Mouse (Mus musculus) olfactory bulb, adult 2 months (tissue): Measurements from ENCODE around the gene Hivep1. TPM values are rescaled to one million over a fixed set of nuclear protein-coding genes. Genes with fewer than 3 reads are reported as not detected.
A peak's percentile ranks its signal among the peaks of the same experiment; 100 is the strongest.

Source experiments
- H3K27ac ChIP-seq: fragments of 200-500 bp; 2 replicates; pipeline ENCODE4 v1.5.1; 2012; ENCODE audit warnings: low read depth, low read length; ENCODE audit not compliant: insufficient read depth
- H3K4me1 ChIP-seq: fragments of 200-500 bp; 2 replicates; pipeline ENCODE4 v1.6.1; 2012; ENCODE audit warnings: low read length; ENCODE audit not compliant: control insufficient read depth, insufficient read depth
- H3K4me3 ChIP-seq: fragments of 200-500 bp; 2 replicates; pipeline ENCODE4 v1.5.1; 2012; ENCODE audit warnings: mild to moderate bottlenecking, low read depth, low read length, moderate library complexity; ENCODE audit not compliant: insufficient read depth
- CTCF ChIP-seq: fragments of 200-500 bp; IDR thresholded peaks from 2 replicates; pipeline ENCODE4 v1.5.1; 2012; ENCODE audit warnings: low read depth, mild to moderate bottlenecking, low read length, moderate library complexity; ENCODE audit not compliant: insufficient read depth
- POLR2A ChIP-seq: fragments of 200-500 bp; IDR thresholded peaks from 2 replicates; pipeline ENCODE4 v1.6.1; 2012; ENCODE audit warnings: mild to moderate bottlenecking, low read depth, low read length, moderate library complexity; ENCODE audit not compliant: insufficient read depth
- WGBS: fragments of 180-500 bp; shearing (Covaris S2); methylation state at CpG from one replicate; pipeline ENCODE4 v1.1.7; 2018; 5-methylcytosine and 5-hydroxymethylcytosine counted together
- polyA plus RNA-seq: library from polyadenylated mRNA; stranded (reverse); fragments of >200 nt; gene quantifications from 2 replicates; pipeline ENCODE4 v1.2.4, GENCODE M21; 2012; ENCODE audit warnings: low replicate concordance; ENCODE audit not compliant: missing spikeins, insufficient read depth, insufficient read length

Gene Hivep1
- polyA plus RNA-seq, 1 experiment = not detected

DNA sequence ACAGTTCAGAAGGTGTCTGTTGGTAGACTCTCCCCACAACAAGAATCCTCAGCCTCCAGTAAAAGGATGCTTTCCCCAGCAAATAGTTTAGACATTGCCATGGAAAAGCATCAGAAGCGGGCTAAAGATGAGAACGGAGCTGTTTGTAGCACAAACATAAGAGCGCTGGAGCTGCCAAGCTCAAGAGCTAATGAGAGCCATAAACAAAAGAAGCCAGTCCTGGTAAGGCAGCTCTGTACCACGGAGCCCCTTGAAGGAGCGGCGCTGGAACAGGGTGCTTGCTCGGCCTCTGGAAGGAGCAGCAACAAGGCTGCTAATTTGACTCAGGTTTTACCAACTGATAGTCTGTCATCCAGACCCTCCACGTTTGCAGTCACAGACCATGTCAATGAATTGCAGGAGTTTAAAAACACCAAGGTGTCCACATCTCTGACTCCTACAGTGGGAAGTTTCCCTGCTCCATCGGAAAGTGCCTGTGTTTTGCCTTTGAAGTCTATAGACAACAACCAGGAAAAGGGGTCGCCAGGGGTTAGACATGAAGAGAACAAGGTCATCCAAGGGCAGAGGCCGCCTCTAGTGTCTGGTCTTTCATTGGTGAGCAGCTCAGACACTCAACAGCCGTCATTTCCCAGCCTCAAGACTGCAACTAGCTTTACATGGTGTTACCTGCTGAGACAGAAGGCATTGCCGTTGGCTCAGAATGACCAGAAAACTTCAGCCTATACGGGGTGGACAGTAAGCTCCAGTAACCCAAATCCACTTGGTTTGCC lies 107.8 kb downstream of the Hivep1 start:
- Histone ChIP-seq H3K4me1 (peaks cover 21% of the 10 kb centered on the region), H3K4me3 (no peak overlapping the region), H3K27ac (no peak overlapping the region)
- TF ChIP-seq CTCF (no peak), POLR2A (no peak)
- whole genome bisulfite sequencing = 72% methylated on average over 14 of the region's 14 CpGs

DNA sequence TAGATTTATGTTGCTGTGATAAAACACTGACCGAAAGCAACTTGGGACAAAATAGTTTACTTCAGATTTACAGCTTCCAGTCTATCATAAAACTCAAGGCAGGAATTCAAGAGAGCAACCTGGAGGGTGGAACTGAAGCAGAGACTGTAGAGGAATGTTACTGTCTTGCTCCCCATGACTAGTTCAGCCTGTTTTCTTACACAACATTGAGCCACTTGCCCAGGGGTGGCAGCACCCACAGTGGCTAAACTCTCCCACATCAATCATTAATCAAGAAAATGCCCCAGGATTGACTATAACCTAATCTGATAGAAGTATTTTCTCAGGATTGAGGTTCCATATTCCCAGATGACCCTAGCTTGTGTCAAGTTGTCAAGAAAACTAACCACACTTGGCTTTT lies 119.0 kb downstream of the Hivep1 start:
- Histone ChIP-seq H3K27ac (no peak overlapping the region), H3K4me3 (no peak overlapping the region), H3K4me1 (peaks cover 7% of the 10 kb centered on the region; the same call in 1 of the 2 replicates)
- TF ChIP-seq CTCF (no peak), POLR2A (no peak)
- 100% methylated on average over 1 of the region's 1 CpGs for WGBS

DNA sequence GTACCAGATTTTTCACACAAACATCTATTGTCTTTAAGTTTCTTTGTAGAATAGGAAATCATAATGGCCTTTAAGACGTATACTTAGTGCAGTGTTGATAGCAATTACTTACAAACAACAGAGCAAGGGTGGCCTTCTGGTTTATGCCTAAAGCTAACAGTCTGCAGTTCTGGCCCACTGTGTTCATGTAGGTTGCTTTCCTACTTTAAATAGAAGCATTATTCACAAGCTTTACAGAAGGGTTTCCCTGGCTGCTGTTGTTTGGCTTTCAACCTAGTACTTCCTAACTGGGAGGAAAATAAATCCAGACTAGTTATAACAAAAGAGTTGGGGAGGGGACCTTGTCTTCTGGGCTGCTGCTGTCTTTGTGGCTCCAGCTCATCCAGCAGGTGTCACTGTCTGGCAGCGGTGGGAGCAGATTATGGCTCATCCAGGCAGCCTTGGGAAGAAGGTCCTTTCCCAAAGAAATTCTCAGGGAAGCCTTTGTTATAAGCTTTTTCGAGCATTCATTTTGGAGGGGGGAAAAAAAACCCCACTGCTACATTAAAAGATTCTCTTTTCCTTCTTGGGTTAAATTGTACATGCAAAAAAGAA lies 123.1 kb downstream of the Hivep1 start:
- Histone ChIP-seq H3K4me3 (no peak overlapping the region), H3K4me1 (peaks cover 7% of the 10 kb centered on the region; the same call in 1 of the 2 replicates), H3K27ac (no peak overlapping the region)
- TF ChIP-seq POLR2A (no peak), CTCF (0 out of 2 replicates have a peak, but pooled peaks have one; percentile 26)
- 18% methylated on average over 3 of the region's 3 CpGs for WGBS

DNA sequence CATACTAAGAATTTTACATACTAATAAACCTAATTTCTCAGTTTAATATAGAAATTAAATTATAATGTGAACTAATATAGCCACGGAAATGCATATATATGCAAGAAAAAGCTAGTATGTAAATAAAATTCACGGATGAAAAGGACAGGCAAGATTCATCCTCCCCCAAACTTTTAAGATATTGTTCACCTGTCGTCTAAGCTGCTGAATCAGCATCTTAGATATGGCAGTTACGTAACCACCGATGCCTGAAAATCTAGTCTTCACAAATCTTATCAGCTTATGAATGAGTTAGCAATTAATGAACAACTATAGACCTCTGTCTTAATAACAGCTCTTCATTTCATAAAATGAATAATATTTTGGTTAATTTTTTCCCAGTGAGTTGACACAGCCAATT lies 130.8 kb downstream of the Hivep1 start:
- H3K27ac ChIP-seq = no peak overlapping the region
- H3K4me1 ChIP-seq = no peaks in the 10 kb centered on the region
- TF ChIP-seq CTCF (no peak), POLR2A (no peak)
- WGBS = 99% methylated on average over 5 of the region's 5 CpGs
- no peak overlapping the region for H3K4me3 ChIP-seq

DNA sequence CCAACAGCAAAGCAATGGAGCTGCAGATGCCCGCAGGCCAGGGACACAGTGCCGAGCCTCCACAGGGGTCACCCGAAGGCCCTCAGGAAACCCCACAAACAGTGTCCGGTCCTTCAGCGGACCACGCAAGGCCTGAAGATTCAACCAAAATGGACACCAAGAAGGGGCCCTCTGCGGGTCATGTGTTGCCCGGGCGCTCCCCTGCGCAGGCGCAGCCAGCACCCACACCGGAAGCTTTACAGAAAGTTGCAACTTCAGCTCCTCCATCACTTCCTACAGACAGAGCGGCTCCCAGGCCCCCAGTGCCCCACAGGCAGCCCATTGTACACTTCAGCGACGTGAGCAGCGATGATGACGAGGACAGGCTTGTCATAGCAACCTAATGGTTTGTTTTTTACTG lies 132.3 kb downstream of the Hivep1 start:
- no peak overlapping the region for H3K4me3 ChIP-seq
- H3K27ac ChIP-seq = no peak overlapping the region
- TF ChIP-seq POLR2A (no peak), CTCF (no peak)
- 97% methylated on average over 17 of the region's 17 CpGs for WGBS
- no peaks in the 10 kb centered on the region for H3K4me1 ChIP-seq

DNA sequence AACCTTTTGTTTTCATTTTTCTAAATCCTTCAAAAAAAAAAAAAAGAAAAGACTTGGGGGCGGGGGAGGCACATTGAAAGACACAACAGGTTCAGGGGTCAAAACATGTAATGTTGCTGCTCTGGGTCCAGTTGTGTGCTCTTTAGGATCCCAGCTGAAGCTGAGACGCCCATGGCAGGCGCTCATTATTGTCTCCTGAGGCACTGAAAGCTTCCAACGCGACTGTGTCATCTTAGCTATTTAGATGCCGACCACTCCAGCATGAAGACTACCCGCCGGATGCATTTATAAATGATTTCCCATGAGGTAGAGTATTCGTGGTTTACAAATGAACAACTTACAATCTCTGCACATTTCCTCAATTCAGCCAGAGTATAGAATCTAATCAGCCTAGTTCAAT lies 141.2 kb downstream of the Hivep1 start:
- Histone ChIP-seq H3K4me3 (no peak overlapping the region), H3K27ac (no peak overlapping the region), H3K4me1 (no peaks in the 10 kb centered on the region)
- TF ChIP-seq CTCF (no peak), POLR2A (no peak)
- 46% methylated on average over 9 of the region's 9 CpGs for WGBS

DNA sequence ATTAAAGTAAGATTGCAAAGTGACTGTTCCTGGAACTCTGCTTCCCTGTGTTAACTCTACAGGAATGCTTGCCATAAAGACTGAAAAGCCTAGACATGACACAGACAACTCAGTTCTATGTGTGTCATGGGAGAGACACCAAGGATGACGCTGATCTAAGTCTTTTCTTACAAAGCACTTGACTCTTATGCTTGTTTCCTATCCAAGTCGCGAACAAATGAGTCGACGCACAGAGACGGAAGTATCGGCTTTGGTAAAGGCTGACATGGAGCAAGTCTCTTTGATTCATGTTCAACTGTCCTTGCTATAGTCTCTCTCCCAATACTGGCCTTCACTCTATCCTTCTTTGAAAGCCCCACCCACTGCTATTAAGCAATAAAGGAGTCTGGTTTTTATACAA lies 143.8 kb downstream of the Hivep1 start:
- Histone ChIP-seq H3K4me3 (no peak overlapping the region), H3K27ac (no peak overlapping the region), H3K4me1 (no peaks in the 10 kb centered on the region)
- TF ChIP-seq POLR2A (no peak), CTCF (no peak)
- 94% methylated on average over 7 of the region's 7 CpGs for WGBS

DNA sequence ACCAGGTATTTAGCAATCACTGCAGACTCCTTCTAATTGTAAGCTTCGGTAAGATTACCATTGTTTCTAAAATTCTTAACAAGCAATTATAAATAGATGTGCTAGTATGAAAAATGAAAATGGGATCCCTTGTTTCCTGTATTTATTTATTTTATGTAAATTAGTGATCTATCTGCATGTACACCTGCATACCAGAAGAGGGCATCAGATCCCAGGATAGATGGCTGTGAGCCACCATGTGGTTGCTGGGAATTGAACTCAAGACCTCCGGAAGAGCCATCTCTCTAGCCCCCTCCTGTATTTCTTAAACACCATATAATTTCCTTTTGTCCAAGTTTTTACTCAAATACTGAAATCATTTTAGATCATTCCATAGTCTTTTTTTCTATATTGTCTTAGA lies 145.8 kb downstream of the Hivep1 start:
- no peak overlapping the region for H3K27ac ChIP-seq
- H3K4me1 ChIP-seq = no peaks in the 10 kb centered on the region
- no peak overlapping the region for H3K4me3 ChIP-seq
- TF ChIP-seq CTCF (no peak), POLR2A (no peak)
- 88% methylated on average over 2 of the region's 2 CpGs for WGBS

DNA sequence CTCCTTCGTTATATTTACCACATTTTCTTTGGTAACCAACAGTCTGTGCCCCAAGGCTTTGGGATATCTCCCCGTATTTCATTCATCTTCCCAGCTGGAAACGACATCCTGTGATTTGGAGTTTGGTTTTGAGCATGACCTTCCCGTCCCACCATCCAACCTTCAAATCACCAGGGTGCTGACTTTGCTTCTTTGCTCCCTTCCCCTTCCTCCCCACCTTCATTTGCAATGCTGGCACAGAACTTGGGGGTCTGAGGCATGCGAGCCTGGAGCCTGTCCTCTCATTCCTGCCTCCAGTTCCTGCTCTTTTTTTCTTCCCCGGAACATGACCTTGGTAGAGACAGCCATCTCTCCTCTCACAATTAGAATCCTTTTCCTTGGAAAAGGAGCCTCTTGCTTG lies 161.7 kb downstream of the Hivep1 start:
- Histone ChIP-seq H3K4me3 (no peak overlapping the region), H3K4me1 (no peaks in the 10 kb centered on the region), H3K27ac (no peak overlapping the region)
- no peak for TF ChIP-seq POLR2A
- no peak for TF ChIP-seq CTCF
- 91% methylated on average over 6 of the region's 6 CpGs for WGBS
